Mouse (Mus musculus): Measurements from ENCODE around the gene Dpp6.

The Dpp6 gene

GRCm38 (mm10) chr5:27765780-27766179 lies 948.8 kb downstream of the Dpp6 start:
- DNase-seq (ENCODE audit: low spot score): no peak

- DNase-seq (ENCODE audit: low spot score): no peak
Measured at GRCm38 (mm10) chr5:27767948-27768347, 950.9 kb downstream of the Dpp6 start.

Measured in adipocyte (in vitro differentiated cells).